Mouse (Mus musculus) neural tube, embryonic 10.5 days (tissue): Measurements from ENCODE around the gene 2410131K14Rik.

Source experiments
- DNase-seq: peaks from one replicate; pipeline ENCODE4 v3.0.0-alpha.2; 2017; ENCODE audit warnings: low spot score; ENCODE audit errors: extremely low spot score

Gene 2410131K14Rik

DNA sequence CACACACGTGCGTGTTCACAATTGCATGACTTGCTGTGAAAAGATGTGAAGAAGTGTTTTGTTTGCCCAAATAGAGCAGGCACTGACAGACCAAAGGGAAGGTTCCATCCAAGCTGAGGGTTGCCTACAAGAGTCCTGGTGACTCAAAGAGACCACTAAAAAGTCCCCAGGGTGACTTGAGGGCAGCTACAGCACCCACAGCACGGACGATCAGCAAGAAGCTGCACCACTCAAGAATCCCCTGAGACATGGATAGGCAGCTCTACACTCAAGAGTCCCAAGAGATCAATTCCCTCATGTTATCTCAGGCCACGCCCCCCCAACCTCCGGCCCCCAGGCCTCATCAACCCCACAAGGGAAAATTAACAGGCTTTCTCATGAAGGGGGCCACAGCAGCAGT is 65.4 kb downstream of the 2410131K14Rik start:
- DNase-seq = no peak

DNA sequence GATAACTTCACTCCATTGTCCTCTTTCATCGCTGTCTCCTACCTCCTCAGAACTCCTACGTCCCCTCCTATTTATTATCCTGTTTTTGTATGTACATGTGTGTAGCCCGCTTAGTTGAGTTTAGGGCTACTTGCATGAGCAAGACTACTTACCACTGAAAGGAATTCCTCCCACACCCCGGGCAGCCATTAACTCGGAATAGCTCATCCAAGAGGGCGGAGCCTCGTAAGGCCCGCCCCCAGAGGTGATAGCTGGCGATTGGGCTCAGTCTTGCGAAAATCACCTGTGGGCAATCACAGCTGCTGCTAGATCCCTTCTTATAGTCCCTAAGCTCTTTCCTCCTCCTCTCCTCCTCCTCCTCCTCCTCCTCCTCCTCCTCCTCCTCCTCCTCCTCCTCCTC is 66.2 kb downstream of the 2410131K14Rik start:
- no peak for DNase-seq

GRCm38 (mm10) chr5:118313766-118314165 is 68.7 kb downstream of the 2410131K14Rik start:
- no peak for DNase-seq
